Mouse (Mus musculus): ENCODE measurements around the gene Slc16a10. TPM values are rescaled to one million over a fixed set of nuclear protein-coding genes. Genes with fewer than 3 reads are reported as not detected.
"Not testable (repeated sequence)": the region's sequence is repeated elsewhere in the genome, so short reads cannot be mapped to it uniquely, and the experiment has no call there.

The Slc16a10 gene
- total RNA-seq, 2 experiments from 2014 or later = 19.4 to 20.4 TPM

GRCm38 (mm10) chr10:40030716-40031115, 111.3 kb downstream of the Slc16a10 start:
- no peak for DNase-seq (ENCODE audit: low spot score in 2 of 2)

- DNase-seq (ENCODE audit: low spot score in 2 of 2) = no peak
Observed at GRCm38 (mm10) chr10:40029610-40030009, 112.4 kb downstream of the Slc16a10 start.

GRCm38 (mm10) chr10:40028091-40028490, 114.0 kb downstream of the Slc16a10 start:
- no peak for DNase-seq (ENCODE audit: low spot score in 2 of 2)

DNA sequence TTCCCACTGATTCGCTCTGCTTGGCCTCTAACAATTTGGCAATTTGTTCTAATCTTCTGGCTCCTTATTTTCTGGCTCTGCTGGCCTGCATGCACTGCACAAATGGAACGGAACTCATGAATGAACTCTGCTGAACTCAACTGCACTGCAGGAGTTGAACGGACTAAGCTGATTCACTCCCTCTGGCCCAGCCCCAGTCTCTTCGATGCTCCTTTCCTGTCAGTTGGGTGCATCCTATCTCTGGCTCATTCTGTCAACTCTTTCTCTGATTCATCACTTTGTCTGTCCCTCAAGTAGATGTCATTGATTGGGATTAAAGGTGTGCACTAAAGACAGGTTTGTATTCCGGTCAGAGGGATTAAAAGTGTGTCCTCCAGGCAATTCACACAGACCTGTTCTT, 115.5 kb downstream of the Slc16a10 start:
- no peak for DNase-seq (ENCODE audit: low spot score in 2 of 2)

- no peak for DNase-seq (ENCODE audit: low spot score in 2 of 2)
Observed at GRCm38 (mm10) chr10:40025560-40025959, 116.5 kb downstream of the Slc16a10 start.

DNA sequence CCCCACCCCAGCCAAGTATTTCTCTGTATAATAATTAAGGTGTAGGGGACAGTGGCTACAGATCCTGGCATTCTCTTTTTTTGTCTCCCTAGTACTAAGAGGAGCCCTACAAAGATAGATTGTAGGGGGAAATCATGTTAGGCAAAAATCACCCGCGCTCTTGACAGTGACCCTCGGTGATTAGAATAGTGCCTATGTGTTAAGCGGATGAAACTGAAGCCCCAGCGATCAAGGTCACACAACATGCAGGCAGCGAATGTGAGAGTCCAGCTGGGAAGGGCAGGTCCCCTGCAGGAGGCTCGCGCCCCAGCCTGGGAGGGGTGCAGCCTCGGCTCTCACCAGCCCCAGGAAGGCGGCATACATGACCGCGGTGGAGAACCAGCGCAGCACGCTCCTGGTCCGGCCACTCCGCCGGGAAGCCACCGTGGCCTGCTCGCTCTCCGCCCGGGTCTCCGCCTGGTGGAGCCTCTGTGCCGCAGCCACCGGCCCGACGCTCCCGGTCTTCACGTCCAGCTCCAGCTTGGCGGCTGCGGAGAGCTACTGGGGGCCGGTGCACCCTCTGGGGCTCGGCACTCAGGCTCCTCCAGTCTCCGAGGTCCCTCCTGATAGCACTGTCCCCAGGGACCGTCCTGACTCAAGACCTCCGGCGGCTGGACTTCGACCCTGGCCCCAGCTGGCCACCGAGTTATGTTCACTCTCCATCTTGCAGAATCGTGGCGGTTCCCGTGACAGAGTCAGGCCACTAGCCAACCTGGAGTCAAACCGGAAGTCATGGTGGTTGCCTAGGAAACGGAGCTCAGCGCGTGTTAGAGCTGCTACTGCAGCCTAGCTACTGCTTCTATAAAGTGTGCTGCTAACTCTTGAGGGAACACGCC, 117.3 kb downstream of the Slc16a10 start, which contains the start of gene Mfsd4b1:
Gene Mfsd4b1, minus strand, starts transcription at position 715 of the 875 bp plus-strand sequence.
- peak; percentile 59 to 81 for DNase-seq (ENCODE audit: low spot score in 2 of 2)

DNA sequence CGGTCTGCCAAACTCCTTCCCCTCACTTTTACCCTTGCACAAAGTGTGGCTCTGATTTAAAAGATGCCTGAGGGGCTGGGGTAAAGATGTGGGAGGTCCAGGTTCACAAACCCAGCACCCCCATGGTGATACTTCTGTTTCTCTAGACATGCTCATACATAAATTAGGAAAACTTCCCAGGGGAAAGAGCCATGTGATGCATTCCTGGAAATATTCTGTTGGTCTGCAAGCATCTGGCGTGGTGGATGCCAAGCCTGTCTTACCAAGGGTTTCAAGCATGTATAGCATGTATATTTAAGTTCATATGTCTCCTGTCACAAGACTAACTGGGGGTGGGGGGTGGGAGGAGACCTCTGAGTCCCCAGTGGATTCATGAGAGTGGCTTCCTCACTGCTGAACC, 121.7 kb downstream of the Slc16a10 start:
- DNase-seq (ENCODE audit: low spot score in 2 of 2) = no peak

DNA sequence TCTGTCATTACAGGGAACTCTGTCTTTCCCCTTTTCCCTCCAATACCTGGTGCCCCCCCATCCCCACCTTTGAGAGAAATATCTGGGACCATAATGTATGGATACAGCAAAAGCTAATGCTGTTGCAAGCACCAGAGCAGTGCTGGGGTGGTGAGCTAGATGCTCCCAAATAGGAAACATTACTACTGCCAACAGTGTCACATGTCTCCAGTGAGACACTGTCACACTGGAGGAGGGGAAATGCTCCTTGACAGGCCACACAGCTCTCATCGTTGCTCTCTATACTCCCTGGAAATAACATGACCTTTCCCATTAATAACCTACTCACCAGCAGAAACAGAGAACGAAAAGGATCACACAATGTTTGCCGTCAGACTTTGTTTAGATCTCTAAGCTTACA, 122.6 kb downstream of the Slc16a10 start:
- no peak for DNase-seq (ENCODE audit: low spot score in 2 of 2)

DNA sequence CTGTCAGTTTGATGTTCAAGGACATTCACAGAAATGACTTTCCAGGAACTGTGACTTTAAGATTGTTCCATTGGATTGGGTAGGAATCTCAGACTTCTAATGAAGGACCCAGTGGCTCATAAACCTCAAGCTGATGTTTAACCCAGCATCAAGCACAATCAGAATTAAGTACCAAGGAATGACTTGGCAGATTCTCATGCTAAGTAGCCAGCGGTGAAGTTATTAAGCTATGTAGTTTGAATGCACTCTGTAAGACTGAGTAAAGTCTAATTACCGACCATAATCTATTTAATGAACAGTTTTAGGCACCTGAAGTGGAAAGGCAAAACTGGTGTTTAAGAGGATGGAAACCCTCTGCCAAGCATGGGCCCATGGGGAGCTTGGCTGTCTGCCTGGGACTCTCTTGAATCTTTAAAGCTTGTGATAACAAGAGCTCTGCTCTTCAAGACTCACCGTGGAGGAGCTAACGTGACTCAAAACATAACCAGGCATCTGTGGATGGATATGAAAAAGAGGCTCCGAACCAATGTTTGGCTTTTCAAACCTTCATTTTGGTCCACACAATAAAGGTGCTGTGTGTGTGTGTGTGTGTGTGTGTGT, 123.7 kb downstream of the Slc16a10 start:
- no peak for DNase-seq (ENCODE audit: low spot score in 2 of 2)

DNA sequence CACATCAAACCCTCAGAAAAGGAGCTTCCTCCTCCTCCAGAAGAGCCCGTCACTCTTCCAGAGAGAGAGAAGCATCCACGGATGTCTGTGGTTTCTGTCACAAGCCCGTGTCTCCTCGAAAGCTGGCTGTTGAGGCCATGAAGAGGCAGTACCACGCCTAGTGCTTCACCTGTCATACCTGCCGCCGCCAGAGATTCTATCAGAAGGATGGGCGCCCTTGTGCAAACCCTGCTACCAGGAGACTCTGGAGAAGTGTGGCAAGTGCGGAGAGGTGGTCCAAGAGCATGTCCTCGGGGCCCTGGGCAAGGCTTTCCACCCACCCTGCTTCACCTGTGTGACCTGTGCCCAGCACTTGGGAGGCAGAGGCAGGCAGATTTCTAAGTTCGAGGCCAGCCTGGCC, 132.5 kb downstream of the Slc16a10 start:
- no peak for DNase-seq (ENCODE audit: low spot score in 2 of 2)

DNA sequence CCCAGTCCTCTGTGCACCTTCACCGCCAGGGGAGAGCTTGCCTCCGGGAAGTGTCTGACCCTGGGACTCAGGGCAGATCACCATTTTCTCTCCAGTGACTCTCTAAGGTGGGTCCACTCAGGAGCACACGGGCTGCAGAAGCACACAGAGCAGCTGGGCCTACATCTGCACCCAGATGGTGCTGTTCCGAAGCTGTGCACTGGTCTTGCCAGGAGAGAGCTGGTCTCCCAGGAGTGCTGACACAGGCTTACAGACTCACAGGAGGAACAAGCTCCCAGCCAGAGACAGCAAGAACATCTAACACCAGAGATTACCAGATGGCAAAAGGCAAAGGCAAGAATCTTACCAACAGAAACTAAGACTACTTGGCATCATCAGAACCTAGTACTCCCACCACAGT, 133.2 kb downstream of the Slc16a10 start:
- not testable (repeated sequence) for DNase-seq (ENCODE audit: low spot score in 2 of 2)

GRCm38 (mm10) chr10:40007953-40008352, 134.1 kb downstream of the Slc16a10 start:
- no peak for DNase-seq (ENCODE audit: low spot score in 2 of 2)

GRCm38 (mm10) chr10:40006963-40007362, 135.1 kb downstream of the Slc16a10 start:
- DNase-seq (ENCODE audit: low spot score in 2 of 2) = no peak

GRCm38 (mm10) chr10:40000746-40001145, 141.3 kb downstream of the Slc16a10 start:
- DNase-seq (ENCODE audit: low spot score in 2 of 2) = no peak

DNA sequence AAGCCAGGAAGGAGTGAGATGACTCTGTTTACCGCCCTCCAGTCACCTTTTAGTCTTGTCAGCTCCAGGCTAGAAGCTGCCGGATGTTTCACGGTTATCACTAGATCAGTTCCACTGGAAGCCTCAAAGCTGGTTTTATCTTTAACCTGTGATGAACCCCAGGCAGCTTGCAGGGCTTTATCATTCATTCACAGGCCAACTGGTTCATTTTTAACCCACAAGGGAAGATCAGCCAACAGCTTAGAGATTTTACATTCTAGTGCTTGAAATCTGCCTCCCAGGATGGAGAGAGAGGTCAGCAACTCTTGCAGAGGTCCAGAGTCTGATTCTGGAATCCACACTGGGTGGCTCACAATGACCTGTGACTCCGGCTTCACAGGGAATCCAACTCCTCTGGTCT, 150.9 kb downstream of the Slc16a10 start:
- no peak for DNase-seq (ENCODE audit: low spot score in 2 of 2)

DNA sequence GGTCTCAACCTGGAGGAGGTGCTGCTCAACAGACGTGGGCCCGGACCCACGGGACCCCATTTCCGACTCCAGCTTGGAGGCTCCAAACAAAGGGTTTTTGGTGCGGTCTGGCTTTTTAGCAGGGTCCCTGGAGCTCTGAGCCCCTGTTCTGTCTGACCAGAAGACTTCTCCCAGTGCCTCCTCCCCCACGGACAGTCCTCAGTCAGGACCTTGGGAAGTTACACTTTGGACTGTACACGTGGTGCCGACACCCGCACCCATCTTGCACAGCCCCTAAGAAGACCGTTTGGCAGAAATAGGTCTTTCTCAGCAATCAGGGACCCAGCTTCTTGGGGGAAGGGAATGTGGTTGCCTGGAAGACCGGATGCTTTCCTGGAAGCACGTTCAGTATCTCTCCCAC, 155.6 kb downstream of the Slc16a10 start, which contains the start of gene Mfsd4b5:
Gene Mfsd4b5, minus strand, starts transcription at position 181 of the 400 bp plus-strand sequence.
- DNase-seq (ENCODE audit: low spot score in 2 of 2) = no peak

Other genes with a start within 250 kb of the Slc16a10 start
- 1 to 10 TPM; 4.4 to 4.8 TPM for gene Mfsd4b4, start 243.0 kb downstream of the Slc16a10 start, total RNA-seq (2021)
- under 1 TPM; 0.26 to 0.27 TPM for gene Mfsd4b2, start 215.3 kb downstream of the Slc16a10 start, total RNA-seq (2021)
- gene Mfsd4b3, start 182.1 kb downstream of the Slc16a10 start, total RNA-seq (2021) = 1 to 10 TPM; 2.5 to 2.6 TPM
- gene Mfsd4b5, start 155.6 kb downstream of the Slc16a10 start, total RNA-seq (2021) = under 1 TPM; 0.26 to 0.81 TPM
- 1 to 10 TPM in 1 of 2 experiments, under 1 TPM in 1; 0.49 to 1.5 TPM for gene Mfsd4b1, start 117.0 kb downstream of the Slc16a10 start, total RNA-seq (2021)
- gene Rpf2, start 104.8 kb upstream of the Slc16a10 start, total RNA-seq (2021) = 10 to 100 TPM; 15.2 to 17.1 TPM
- 10 to 100 TPM; 26.1 to 31.3 TPM for gene Gtf3c6, start 115.8 kb upstream of the Slc16a10 start, total RNA-seq (2021)
- 10 to 100 TPM; 21.0 to 23.1 TPM for gene Amd1, start 159.9 kb upstream of the Slc16a10 start, total RNA-seq (2021)
- 10 to 100 TPM in 1 of 2 experiments, 1 to 10 TPM in 1; 8.7 to 10.3 TPM for gene Cdk19, start 197.3 kb upstream of the Slc16a10 start, total RNA-seq (2021)

All from gastrocnemius, postnatal 4 days (tissue).